Mouse (Mus musculus) liver, adult 2 months (tissue): ENCODE measurements around the gene Pnliprp1. TPM values are rescaled to one million over a fixed set of nuclear protein-coding genes. Genes with fewer than 3 reads are reported as not detected.

ENCODE experiments used
- DNase-seq: peaks from one replicate; pipeline ENCODE4 v3.0.0-alpha.2; 2011; ENCODE audit warnings: low read depth, low spot score; ENCODE audit errors: extremely low read depth
- H3K27ac ChIP-seq: fragments of 200-500 bp; replicated peaks from 2 replicates; pipeline ENCODE4 v1.5.1; 2012; ENCODE audit warnings: low read depth, mild to moderate bottlenecking, control low read depth, inconsistent platforms, low read length; ENCODE audit not compliant: insufficient read depth
- H3K27me3 ChIP-seq: fragments of 200-500 bp; 2 replicates; pipeline ENCODE4 v1.6.1; 2012; ENCODE audit warnings: mild to moderate bottlenecking, moderate library complexity, low read length, inconsistent platforms; ENCODE audit not compliant: control insufficient read depth, insufficient read depth
- H3K36me3 ChIP-seq: fragments of 200-500 bp; 2 replicates; pipeline ENCODE4 v1.6.1; 2012; ENCODE audit warnings: low read length, inconsistent platforms; ENCODE audit not compliant: control insufficient read depth, insufficient read depth
- H3K4me1 ChIP-seq: fragments of 200-500 bp; 2 replicates; pipeline ENCODE4 v1.6.1; 2011; ENCODE audit warnings: low read length; ENCODE audit not compliant: control insufficient read depth, insufficient read depth
- H3K4me3 ChIP-seq: fragments of 200-500 bp; 2 replicates; pipeline ENCODE4 v1.5.1; 2011; ENCODE audit warnings: low read depth, mild to moderate bottlenecking, control low read depth, low read length, moderate library complexity; ENCODE audit not compliant: insufficient read depth
- H3K79me2 ChIP-seq: fragments of 200-500 bp; 2 replicates; pipeline ENCODE4 v1.6.1; 2012; ENCODE audit warnings: inconsistent platforms, mild to moderate bottlenecking, low read length, moderate library complexity; ENCODE audit not compliant: control insufficient read depth, insufficient read depth
- H3K9ac ChIP-seq: fragments of 200-500 bp; 2 replicates; pipeline ENCODE4 v1.6.1; 2012; ENCODE audit warnings: low read depth, mild to moderate bottlenecking, control low read depth, inconsistent platforms, low read length
- CTCF ChIP-seq: fragments of 200-500 bp; IDR thresholded peaks from 2 replicates; pipeline ENCODE4 v1.5.1; 2011; ENCODE audit warnings: low read depth, low read length, control low read depth
- POLR2A ChIP-seq: fragments of 200-500 bp; IDR thresholded peaks from 2 replicates; pipeline ENCODE4 v1.6.1; 2011; ENCODE audit warnings: low read length, control low read depth; ENCODE audit not compliant: insufficient read depth; ENCODE audit errors: extremely low read depth
- WGBS: fragments of 180-500 bp; shearing (Covaris S2); methylation state at CpG from one replicate; pipeline ENCODE4 v1.1.7; 2018; 5-methylcytosine and 5-hydroxymethylcytosine counted together
- polyA plus RNA-seq: library from polyadenylated mRNA; depleted of rRNA; stranded (reverse); fragments of >200 nt; gene quantifications from 2 replicates; pipeline ENCODE4 v1.2.3, GENCODE M21; 2012; rRNA removed
- total RNA-seq: library from RNA; depleted of rRNA; stranded (reverse); fragments of >200 nt; gene quantifications from 2 replicates; pipeline ENCODE4 v1.2.3, GENCODE M21; 2014; rRNA removed

Pnliprp1 gene
- total and polyA plus RNA-seq, 2 experiments: 0.23 to 43.8 TPM

DNA sequence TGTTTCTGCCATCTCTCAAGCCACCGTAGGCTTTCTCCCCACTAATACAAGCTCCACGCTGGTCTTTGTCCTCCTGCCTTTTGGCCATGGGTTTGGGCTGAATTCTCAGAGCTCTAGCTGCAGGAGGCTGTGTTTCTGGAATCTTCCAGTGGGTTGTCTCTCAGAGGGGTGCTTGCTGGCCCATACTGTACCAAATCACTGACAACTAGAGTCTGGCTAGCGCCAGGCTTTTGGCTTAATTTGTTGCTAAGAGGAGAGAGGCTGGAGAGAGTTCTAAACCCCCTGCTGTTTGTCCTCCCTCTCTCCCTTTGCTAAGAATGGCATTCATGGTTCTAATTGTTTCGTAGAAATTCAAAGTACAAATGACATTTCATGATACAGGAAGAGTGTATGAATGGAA, 52.9 kb downstream of the Pnliprp1 start:
- no peaks in the 10 kb centered on the region for H3K36me3 ChIP-seq
- no peaks in the 10 kb centered on the region for H3K4me1 ChIP-seq
- no peak for TF ChIP-seq CTCF
- no peak for TF ChIP-seq POLR2A
- DNase-seq: no peak
- no peaks in the 10 kb centered on the region for H3K27me3 ChIP-seq
- no peaks in the 10 kb centered on the region for H3K79me2 ChIP-seq
- 79% methylated on average over 4 of the region's 4 CpGs for WGBS
- H3K4me3 ChIP-seq: no peak overlapping the region
- H3K9ac ChIP-seq: no peak overlapping the region
- H3K27ac ChIP-seq: no peak overlapping the region

DNA sequence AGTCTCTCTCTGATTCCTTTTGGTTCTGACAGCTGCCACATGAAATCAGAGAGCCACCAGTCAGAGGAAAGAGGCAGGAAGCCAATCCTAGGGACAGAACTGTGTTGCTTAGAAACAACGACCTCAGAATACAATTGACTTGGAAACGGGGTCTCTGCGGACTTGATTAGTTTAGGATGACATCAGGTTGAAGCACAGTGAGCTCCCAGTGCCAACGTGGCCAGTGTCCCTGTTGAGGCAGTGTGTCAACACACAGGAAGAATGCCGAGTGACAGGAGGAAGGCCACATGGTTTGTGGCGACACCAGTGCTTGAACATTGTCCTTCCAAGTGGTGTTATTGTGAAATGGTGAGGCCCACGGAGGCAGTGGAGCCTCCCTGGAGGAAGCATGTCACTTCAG, 55.3 kb downstream of the Pnliprp1 start:
- TF ChIP-seq POLR2A: no peak
- TF ChIP-seq CTCF: no peak
- DNase-seq: no peak
- Histone ChIP-seq H3K27ac (no peak overlapping the region), H3K79me2 (no peaks in the 10 kb centered on the region), H3K4me1 (no peaks in the 10 kb centered on the region), H3K9ac (no peak overlapping the region), H3K36me3 (no peaks in the 10 kb centered on the region), H3K27me3 (no peaks in the 10 kb centered on the region), H3K4me3 (no peak overlapping the region)
- WGBS: 43% methylated on average over 7 of the region's 7 CpGs

DNA sequence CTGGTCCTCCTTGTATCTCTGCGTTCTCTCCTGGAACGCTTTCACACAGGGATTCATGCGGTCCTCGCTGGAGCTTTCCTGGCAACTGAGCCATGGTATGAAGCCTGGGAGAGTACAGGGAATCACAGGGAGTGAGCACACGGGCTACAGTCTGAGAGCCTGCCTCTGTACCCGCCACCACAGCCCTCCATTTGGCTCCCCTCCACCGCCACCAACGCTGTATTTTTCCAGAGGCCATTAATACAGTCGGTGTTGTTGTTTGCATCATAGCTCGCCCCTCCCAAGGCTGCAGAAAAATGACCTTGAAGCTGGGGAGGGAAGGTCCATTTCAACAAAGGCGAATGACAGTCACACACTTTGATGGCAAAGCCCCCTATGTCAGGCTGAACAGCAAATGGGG, 60.5 kb downstream of the Pnliprp1 start:
- H3K9ac ChIP-seq: no peak overlapping the region
- H3K27ac ChIP-seq: no peak overlapping the region
- no peaks in the 10 kb centered on the region for H3K36me3 ChIP-seq
- WGBS: 76% methylated on average over 11 of the region's 11 CpGs
- H3K4me1 ChIP-seq: no peaks in the 10 kb centered on the region
- no peaks in the 10 kb centered on the region for H3K27me3 ChIP-seq
- H3K79me2 ChIP-seq: no peaks in the 10 kb centered on the region
- TF ChIP-seq CTCF (no peak), POLR2A (no peak)
- no peak overlapping the region for H3K4me3 ChIP-seq
- no peak for DNase-seq

Other genes with a start within 250 kb of the Pnliprp1 start
- not detected in 2 replicates for gene Ccdc172, start 216.9 kb upstream of the Pnliprp1 start, total RNA-seq
- gene Ccdc172, start 216.9 kb upstream of the Pnliprp1 start, polyA plus RNA-seq: not detected in 2 replicates
- 27.7 and 147 TPM in 2 replicates for gene Pnlip, start 76.4 kb upstream of the Pnliprp1 start, total RNA-seq
- 0.25 TPM in 1 of 2 replicates, not detected in the other for gene Pnlip, start 76.4 kb upstream of the Pnliprp1 start, polyA plus RNA-seq
- 1.8 and 7.8 TPM in 2 replicates for gene Pnliprp2, start 30.8 kb downstream of the Pnliprp1 start, total RNA-seq
- not detected in 2 replicates for gene Pnliprp2, start 30.8 kb downstream of the Pnliprp1 start, polyA plus RNA-seq
- gene 1700019N19Rik, start 65.6 kb downstream of the Pnliprp1 start, total RNA-seq: not detected in 2 replicates
- not detected in 2 replicates for gene 1700019N19Rik, start 65.6 kb downstream of the Pnliprp1 start, polyA plus RNA-seq
- gene Eno4, start 214.5 kb downstream of the Pnliprp1 start, total RNA-seq: not detected in 2 replicates
- gene Eno4, start 214.5 kb downstream of the Pnliprp1 start, polyA plus RNA-seq: 0.05 TPM in 1 of 2 replicates, not detected in the other
- 1.0 and 1.1 TPM in 2 replicates for gene Hspa12a, start 214.8 kb downstream of the Pnliprp1 start, total RNA-seq
- 0.93 and 1.1 TPM in 2 replicates for gene Hspa12a, start 214.8 kb downstream of the Pnliprp1 start, polyA plus RNA-seq